ENCODE assay signal across 8 mouse cellular contexts in genomic region chr6:77475354-77475753, GRCm38 (mm10).
DNase-seq lines count a peak whose midpoint lies in the region.

No protein-coding gene starts in this region.

- DNase-seq in retina, adult 2 months (ENCODE audit: low read depth, low spot score): peak; percentile 8
- no peak for DNase-seq in retina, embryonic 14.5 days (ENCODE audit: low spot score)
- DNase-seq in cerebellum, postnatal 14 days: peak; percentile 97 to 98
- peak; percentile 70 to 85 for DNase-seq in heart, adult 9 months (ENCODE audit: low spot score in 2 of 2)
- DNase-seq in left cerebral cortex, adult 18-20 months (ENCODE audit: low spot score in 2 of 2): peak; percentile 61 to 76
- DNase-seq in skeletal muscle tissue, adult 2 months (ENCODE audit: low read depth, low spot score): peak; percentile 25
- DNase-seq in embryo, embryonic 10.5 days (ENCODE audit: low spot score): no peak
- no peak for DNase-seq in c-Kit-positive CD71-positive TER-119-positive erythroid progenitor cells, embryonic 14.5 days (ENCODE audit: low spot score)

Comparison
In these comparisons a context has a peak if more than half of its experiments do, and no peak if none do; other contexts are left out.
1. DNase-seq: peak in retina, adult 2 months (single experiment), cerebellum, postnatal 14 days (2 of 2), heart, adult 9 months (2 of 2), left cerebral cortex, adult 18-20 months (2 of 2) and skeletal muscle tissue, adult 2 months (single experiment); none in retina, embryonic 14.5 days (single experiment), embryo, embryonic 10.5 days (single experiment) and c-Kit-positive CD71-positive TER-119-positive erythroid progenitor cells, embryonic 14.5 days (single experiment).